Mouse (Mus musculus): ENCODE measurements around the gene Nxpe4. TPM values are rescaled to one million over a fixed set of nuclear protein-coding genes. Genes with fewer than 3 reads are reported as not detected.

Gene Nxpe4
- polyA plus RNA-seq, 1 experiment from 2014 or later = 6.4 TPM

DNA sequence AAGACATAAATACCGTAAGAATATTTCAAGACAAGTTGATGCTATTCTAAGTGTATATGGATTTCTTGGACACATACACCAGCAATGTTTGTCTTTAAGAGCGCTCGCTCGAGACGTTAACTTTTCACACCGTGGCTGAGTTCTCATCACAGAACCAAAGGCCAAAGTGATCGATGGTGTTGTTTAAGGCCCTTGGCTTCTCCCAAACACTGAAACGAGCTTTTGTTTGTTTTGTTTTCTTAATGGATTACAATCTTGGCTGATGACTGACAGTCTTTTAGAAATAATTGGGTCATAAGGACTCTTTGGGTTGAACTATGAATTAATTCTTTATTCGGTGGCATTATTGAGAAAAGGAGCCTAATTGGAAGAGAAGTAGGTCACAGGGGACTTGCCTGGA is 183.6 kb downstream of the Nxpe4 start:
- Histone ChIP-seq H3K9me3 (no peaks in the 10 kb centered on the region), H3K9ac (replicated peaks) (no peak overlapping the region), H3K4me2 (replicated peaks) (no peak overlapping the region), H3K36me3 (no peaks in the 10 kb centered on the region), H3K27me3 (no peaks in the 10 kb centered on the region), H3K27ac (no peak overlapping the region), H3K4me3 (replicated peaks) (no peak overlapping the region), H3K4me1 (replicated peaks) (no peaks in the 10 kb centered on the region)
- ATAC-seq = no peak
- WGBS = 87% methylated on average over 9 of the region's 9 CpGs

DNA sequence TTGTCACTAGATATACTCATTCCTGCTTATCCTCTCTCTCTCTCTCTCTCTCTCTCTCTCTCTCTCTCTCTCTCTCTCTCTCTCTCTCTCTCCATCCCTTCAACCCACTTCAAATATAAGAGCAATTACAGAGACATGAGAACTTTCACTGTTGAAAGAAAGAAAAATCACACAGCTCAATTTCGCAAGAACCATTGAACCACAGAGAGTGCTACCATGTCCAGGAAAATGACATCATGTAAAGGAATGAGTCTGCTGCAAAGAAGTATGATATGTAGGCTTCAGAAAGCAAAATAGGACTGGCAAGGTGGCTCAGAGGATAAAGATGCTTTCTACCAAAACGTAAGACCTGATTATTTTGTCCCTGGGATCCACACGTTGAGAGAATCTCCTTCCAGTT is 184.0 kb downstream of the Nxpe4 start:
- Histone ChIP-seq H3K4me2 (replicated peaks) (no peak overlapping the region), H3K4me3 (replicated peaks) (no peak overlapping the region), H3K4me1 (replicated peaks) (no peaks in the 10 kb centered on the region), H3K27me3 (no peaks in the 10 kb centered on the region), H3K9ac (replicated peaks) (no peak overlapping the region), H3K27ac (no peak overlapping the region), H3K9me3 (no peaks in the 10 kb centered on the region), H3K36me3 (no peaks in the 10 kb centered on the region)
- ATAC-seq = no peak
- WGBS = 89% methylated on average over 3 of the region's 3 CpGs

DNA sequence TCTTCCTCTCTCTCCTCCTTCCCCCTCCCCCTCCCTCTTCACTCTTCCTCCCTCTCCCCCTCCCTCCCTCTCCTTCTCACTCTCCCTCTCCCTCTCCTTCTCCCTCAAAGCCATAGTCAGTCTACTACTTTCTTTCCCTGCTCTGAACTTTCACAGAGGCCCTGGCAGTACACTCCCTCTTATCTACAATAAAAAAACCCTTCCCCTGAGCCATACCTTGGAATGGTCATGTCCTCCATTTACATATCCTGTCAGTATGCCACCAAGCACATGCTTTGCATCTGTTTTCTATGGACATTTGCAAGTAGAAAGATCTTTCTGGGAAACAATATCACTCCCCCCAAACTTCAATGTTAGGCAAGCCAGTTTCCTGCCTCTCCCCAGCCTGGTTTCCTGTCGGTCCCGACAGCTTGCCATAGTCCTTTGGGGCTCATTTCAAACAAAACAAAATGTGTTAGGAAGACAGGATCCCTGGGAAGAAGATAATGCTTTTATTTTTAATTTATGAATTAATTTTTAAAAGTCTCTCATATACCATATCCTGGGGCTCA is 191.4 kb downstream of the Nxpe4 start, which contains the start of gene Nxpe2:
Nxpe2 (minus strand) TSS at position 307 of the 551 bp plus-strand sequence.
- Histone ChIP-seq H3K9me3 (no peaks in the 10 kb centered on the region), H3K4me2 (replicated peaks) (no peak within 1 kb of the TSS), H3K4me1 (replicated peaks) (no peaks in the 10 kb centered on the region), H3K27me3 (no peaks in the 10 kb centered on the region), H3K27ac (no peak within 1 kb of the TSS), H3K9ac (replicated peaks) (no peak within 1 kb of the TSS), H3K36me3 (no peaks in the 10 kb centered on the region), H3K4me3 (replicated peaks) (no peak within 1 kb of the TSS)
- WGBS = 73% methylated on average over 2 of the region's 2 CpGs
- no peak for ATAC-seq

DNA sequence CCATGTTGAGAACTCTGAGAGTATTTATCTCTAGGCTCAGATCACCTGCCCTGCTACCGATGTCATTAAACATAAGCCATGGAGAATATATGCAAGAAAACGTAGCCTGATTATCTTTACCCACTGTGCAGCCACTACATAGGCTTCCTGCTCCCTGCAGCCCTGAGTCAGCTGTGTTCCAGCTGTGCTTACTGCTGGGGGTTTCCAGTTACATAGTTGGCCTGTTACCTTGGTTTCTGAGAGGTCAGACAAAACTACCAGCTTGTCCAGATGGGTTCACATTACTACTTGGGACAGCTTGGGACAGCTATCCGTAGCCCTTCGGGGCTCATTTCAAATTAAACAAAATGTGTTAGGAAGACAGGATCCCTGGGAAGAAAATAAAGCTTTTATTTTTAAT is 192.3 kb downstream of the Nxpe4 start:
- Histone ChIP-seq H3K9ac (replicated peaks) (no peak overlapping the region), H3K27me3 (no peaks in the 10 kb centered on the region), H3K27ac (no peak overlapping the region), H3K4me2 (replicated peaks) (no peak overlapping the region), H3K4me1 (replicated peaks) (no peaks in the 10 kb centered on the region), H3K9me3 (no peaks in the 10 kb centered on the region), H3K36me3 (no peaks in the 10 kb centered on the region), H3K4me3 (replicated peaks) (no peak overlapping the region)
- ATAC-seq = no peak
- WGBS = 77% methylated on average over 4 of the region's 4 CpGs

DNA sequence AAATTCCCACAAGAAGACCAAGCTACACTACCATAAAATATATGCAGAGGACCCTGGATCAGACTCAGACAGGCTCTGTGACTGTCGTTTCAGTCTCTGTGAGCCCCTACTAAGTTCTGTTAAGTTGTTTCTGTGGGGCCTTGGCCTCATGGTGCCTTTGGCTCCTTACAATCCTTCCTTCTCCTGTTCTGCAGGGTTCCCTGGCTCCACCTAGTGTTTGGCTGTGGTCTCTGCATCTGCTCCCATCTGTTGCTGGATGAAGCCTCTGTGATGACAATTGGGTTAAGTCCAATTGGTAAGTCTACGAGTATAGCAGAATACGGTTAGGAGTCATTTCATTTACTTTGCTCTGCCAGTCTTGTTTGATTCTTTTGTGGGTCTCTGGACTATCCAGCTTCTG is 193.0 kb downstream of the Nxpe4 start:
- WGBS = 61% methylated on average over 3 of the region's 3 CpGs
- Histone ChIP-seq H3K4me2 (replicated peaks) (no peak overlapping the region), H3K36me3 (no peaks in the 10 kb centered on the region), H3K9me3 (no peaks in the 10 kb centered on the region), H3K4me3 (replicated peaks) (no peak overlapping the region), H3K9ac (replicated peaks) (no peak overlapping the region), H3K27ac (no peak overlapping the region), H3K4me1 (replicated peaks) (no peaks in the 10 kb centered on the region), H3K27me3 (no peaks in the 10 kb centered on the region)
- ATAC-seq = no peak

DNA sequence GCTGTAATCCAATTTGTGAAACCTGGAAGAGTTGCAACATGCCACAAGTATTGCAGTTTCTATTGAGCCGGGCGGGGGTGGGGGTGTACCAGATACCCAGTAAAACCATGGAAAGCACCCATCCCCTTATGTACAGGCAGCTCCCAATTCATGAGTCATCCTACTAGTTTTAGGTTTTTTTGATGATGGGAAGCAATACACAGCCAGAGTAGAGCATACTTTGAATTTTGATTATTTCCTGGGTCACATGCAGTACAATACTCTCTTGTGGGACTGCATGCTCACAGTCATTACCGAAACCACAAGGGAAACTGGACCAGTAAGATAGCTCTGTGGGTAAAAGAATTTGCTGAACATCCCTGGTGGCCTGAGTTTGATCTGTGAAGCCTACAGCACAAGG is 195.3 kb downstream of the Nxpe4 start:
- H3K9me3 ChIP-seq = no peaks in the 10 kb centered on the region
- no peak overlapping the region for H3K4me3 ChIP-seq (replicated peaks)
- H3K9ac ChIP-seq (replicated peaks) = no peak overlapping the region
- no peaks in the 10 kb centered on the region for H3K36me3 ChIP-seq
- no peak overlapping the region for H3K27ac ChIP-seq
- H3K4me1 ChIP-seq (replicated peaks) = no peaks in the 10 kb centered on the region
- H3K4me2 ChIP-seq (replicated peaks) = no peak overlapping the region
- ATAC-seq = no peak
- WGBS = 95% methylated on average over 3 of the region's 3 CpGs
- H3K27me3 ChIP-seq = no peaks in the 10 kb centered on the region

DNA sequence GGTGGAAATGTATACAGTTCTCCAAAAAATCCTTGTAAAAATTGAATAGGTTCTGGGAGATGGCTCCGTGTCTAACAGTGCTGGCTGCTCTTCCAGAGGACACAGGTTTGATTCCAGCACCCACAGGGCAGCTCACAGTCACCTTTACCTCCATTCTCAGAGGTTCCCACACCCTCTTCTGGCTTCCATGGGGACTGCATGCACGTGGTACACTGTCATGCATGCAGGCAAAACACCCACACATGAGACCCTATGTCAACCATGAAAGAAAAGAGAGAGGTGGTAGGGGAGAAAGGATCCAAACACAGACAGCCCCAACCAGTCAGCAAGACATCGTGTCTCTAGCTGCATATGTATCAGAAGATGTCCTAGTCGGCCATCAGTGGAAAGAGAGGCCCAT is 199.0 kb downstream of the Nxpe4 start:
- Histone ChIP-seq H3K9me3 (no peaks in the 10 kb centered on the region), H3K27me3 (no peaks in the 10 kb centered on the region), H3K9ac (replicated peaks) (no peak overlapping the region), H3K4me1 (replicated peaks) (peaks cover 4% of the 10 kb centered on the region; the same call in 1 of the 2 replicates), H3K4me3 (replicated peaks) (no peak overlapping the region), H3K27ac (no peak overlapping the region), H3K4me2 (replicated peaks) (no peak overlapping the region), H3K36me3 (no peaks in the 10 kb centered on the region)
- WGBS = 69% methylated on average over 4 of the region's 4 CpGs
- ATAC-seq = no peak

DNA sequence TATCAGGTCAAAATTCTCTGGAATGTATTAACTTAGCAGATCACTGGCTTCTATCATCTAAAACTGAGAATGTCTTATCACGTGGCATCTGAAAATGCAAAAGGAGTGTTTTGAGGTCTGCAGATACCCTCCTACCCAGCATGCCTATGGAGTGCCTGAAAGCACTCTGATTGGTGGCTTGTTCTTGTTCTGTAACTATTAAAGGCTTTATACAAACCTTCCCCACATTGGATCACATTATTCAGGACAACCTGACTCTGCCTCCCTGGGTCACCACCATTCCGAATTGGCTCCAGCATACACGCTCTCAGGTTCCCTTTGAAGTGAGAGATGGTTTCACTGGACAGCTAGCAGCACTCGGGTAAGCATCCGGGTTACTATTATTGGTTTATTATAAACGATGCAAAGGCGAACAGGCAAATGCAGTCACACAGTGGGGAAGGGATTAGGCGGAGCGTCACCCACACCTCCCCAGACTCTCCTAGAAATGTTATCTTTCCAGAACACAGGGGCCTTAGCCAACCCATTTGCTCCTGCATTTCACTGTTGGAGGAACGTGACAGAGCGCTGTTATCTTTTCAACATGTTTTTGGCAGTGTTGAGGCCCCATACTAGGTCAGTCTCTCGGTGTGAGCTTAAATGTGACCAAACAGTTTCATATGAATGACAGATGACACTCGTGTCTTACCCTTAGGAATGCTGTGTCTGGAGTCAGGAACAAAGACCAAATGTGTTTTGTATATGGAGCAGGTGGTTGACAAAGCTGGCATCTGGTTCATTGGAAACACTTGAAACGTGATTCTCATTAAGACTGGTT is 200.2 kb downstream of the Nxpe4 start:
- ATAC-seq = no peak
- H3K27me3 ChIP-seq = no peaks in the 10 kb centered on the region
- H3K9ac ChIP-seq (replicated peaks) = no peak overlapping the region
- no peak overlapping the region for H3K4me2 ChIP-seq (replicated peaks)
- peaks cover 4% of the 10 kb centered on the region; the same call in 1 of the 2 replicates for H3K4me1 ChIP-seq (replicated peaks)
- H3K27ac ChIP-seq = no peak overlapping the region; the same call in 1 of the 2 replicates
- WGBS = 65% methylated on average over 14 of the region's 14 CpGs
- H3K36me3 ChIP-seq = no peaks in the 10 kb centered on the region
- H3K4me3 ChIP-seq (replicated peaks) = no peak overlapping the region
- no peaks in the 10 kb centered on the region for H3K9me3 ChIP-seq

DNA sequence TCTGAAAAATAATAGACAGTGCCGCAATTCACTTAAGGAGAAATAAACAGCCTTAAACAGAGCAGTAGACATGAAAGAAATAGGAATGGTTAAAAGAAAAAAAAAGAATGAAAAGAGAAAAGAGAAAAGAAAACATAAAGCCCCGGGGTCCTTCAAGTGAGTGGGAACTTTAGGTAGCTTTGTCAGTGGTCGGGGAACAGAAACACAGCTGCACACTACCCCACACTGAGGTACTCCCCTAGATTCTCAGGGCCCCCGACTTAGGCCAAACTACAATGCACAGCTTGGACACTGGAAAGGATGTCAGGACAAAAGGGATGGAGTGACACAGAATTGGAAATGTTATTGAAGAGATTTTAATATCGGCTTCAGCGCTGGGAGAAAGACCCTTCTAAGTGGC is 200.9 kb downstream of the Nxpe4 start:
- Histone ChIP-seq H3K4me2 (replicated peaks) (no peak overlapping the region), H3K4me1 (replicated peaks) (peaks cover 4% of the 10 kb centered on the region; the same call in 1 of the 2 replicates), H3K9me3 (no peaks in the 10 kb centered on the region), H3K27ac (no peak overlapping the region), H3K9ac (replicated peaks) (no peak overlapping the region), H3K27me3 (no peaks in the 10 kb centered on the region), H3K4me3 (replicated peaks) (no peak overlapping the region), H3K36me3 (no peaks in the 10 kb centered on the region)
- no peak for ATAC-seq
- 83% methylated on average over 6 of the region's 6 CpGs for WGBS

DNA sequence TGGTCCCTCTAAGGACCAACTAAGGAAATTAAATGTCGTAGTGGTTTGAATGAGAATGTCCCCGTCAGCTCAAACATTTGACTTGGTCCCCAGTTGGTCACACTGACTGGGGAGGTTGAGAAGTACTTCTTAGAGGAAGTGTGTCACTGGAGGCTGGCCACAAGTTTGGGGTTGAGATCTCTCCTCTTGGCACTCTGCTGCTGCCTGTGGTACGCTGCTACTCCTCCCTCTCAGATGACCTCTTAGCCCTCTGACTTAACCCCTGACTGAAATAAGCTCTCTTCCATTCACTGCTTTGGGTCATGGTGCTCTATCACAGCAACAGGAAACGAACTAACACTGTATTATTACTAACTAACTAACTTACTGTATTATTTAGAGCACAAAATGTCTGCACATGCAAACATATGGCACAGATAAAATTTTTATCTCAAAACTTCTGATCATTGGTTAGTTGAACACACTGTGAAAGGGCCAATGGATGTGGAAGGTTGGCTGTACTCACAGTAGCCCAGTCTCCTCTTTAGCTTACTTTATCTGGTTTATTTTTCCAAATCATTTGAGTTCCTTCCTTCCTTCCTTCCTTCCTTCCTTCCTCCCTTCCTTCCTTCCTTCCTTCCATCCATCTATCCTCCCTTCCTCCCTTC is 211.5 kb downstream of the Nxpe4 start:
- no peaks in the 10 kb centered on the region for H3K9me3 ChIP-seq
- WGBS = 75% methylated on average over 4 of the region's 4 CpGs
- no peaks in the 10 kb centered on the region for H3K27me3 ChIP-seq
- H3K36me3 ChIP-seq = no peaks in the 10 kb centered on the region
- no peak overlapping the region for H3K4me3 ChIP-seq (replicated peaks)
- no peak for ATAC-seq
- no peaks in the 10 kb centered on the region for H3K4me1 ChIP-seq (replicated peaks)
- H3K4me2 ChIP-seq (replicated peaks) = no peak overlapping the region
- no peak overlapping the region for H3K9ac ChIP-seq (replicated peaks)
- no peak overlapping the region for H3K27ac ChIP-seq

DNA sequence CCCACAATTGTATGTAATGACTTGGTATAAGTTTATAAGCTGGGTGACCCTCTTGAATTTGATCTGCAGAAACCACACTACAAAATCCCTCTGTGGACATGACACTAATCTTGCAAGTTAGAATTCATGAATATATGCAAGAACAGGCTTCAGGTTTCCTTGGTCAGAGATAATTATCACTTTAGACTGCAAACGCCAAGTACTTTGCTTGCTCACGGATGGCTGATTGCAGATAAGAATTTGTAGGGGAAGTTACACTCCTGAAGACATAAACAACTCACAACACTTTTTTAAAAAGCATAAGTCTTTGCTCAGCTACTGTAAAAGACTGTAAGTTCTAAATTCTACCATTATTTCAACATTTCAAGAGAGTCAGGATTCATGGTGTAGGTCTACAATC is 212.5 kb downstream of the Nxpe4 start:
- Histone ChIP-seq H3K4me3 (replicated peaks) (no peak overlapping the region), H3K9ac (replicated peaks) (no peak overlapping the region), H3K36me3 (no peaks in the 10 kb centered on the region), H3K9me3 (no peaks in the 10 kb centered on the region), H3K4me2 (replicated peaks) (no peak overlapping the region), H3K27me3 (no peaks in the 10 kb centered on the region), H3K4me1 (replicated peaks) (no peaks in the 10 kb centered on the region), H3K27ac (no peak overlapping the region)
- 82% methylated on average over 2 of the region's 2 CpGs for WGBS
- ATAC-seq = no peak

DNA sequence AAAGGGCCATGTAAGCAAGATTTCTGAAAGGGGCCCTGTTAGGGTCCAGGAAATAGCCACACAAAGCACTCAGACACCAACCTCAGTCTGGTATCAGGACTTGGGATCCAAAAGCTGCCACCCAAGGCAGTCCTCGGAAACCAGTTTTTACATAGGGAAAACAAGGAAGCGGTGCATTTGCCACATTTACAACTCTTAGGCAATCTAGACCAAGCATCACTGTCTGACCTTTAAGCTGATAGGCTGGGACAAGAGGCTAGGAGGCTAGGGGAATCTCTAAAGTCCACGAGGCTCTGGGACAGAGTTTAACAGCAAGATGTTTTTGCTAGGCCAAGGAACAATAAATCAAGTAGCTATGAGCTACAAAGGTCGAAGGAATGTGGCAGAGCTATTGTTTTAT is 226.6 kb downstream of the Nxpe4 start:
- Histone ChIP-seq H3K4me1 (replicated peaks) (no peaks in the 10 kb centered on the region), H3K4me3 (replicated peaks) (no peak overlapping the region), H3K4me2 (replicated peaks) (no peak overlapping the region), H3K36me3 (no peaks in the 10 kb centered on the region), H3K27me3 (no peaks in the 10 kb centered on the region), H3K27ac (no peak overlapping the region), H3K9ac (replicated peaks) (no peak overlapping the region), H3K9me3 (no peaks in the 10 kb centered on the region)
- WGBS = 81% methylated on average over 4 of the region's 4 CpGs
- ATAC-seq = no peak
